Mouse (Mus musculus): ENCODE measurements at regions not wholly inside any gene's neighbourhood (a gene's known extent, or its start where the extent isn't known, plus 50 kb on each side); places are given as distances from the start of the nearest gene placed in this dataset.

DNA sequence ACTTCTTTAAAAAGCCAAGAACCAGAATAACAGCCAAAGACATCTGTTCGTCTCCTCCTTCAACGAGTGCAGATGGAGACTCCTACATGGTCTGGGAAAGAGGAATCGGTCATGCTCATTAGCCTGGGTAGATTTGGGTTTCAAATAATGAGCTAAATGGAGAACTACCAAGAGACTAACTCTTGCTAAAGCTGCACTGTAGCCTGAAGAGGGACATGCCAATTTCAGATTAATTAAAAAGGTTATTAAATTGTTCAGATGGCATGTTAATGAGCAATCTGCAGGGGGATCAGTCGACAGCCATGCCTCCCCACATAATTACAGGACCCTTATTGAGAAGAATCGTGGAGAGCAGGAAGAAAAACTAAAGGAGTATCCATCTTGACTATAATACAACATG lies 386.1 kb downstream of the Nedd1 start:
- no peak for DNase-seq (ENCODE audit: low spot score)

DNA sequence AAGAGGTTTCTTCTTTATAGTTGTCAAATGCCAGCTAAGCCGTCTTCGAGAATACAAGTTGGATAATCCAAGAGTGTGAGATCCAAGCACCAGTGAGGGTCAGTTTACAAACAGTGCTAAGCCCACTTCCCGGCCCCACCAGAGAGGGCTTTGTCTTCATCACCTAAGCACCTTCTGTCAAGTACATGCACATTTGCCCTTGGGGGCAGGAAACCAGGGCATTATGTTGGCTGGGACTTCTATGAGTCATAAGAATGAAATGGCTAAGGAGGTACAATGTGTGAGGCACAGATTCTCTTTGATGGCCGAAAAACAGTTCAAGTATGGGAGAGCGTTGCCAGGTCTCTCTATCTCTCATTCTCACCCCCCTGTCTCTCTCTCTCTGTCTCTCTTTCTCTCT lies 387.1 kb downstream of the Nedd1 start:
- DNase-seq (ENCODE audit: low spot score): no peak

DNA sequence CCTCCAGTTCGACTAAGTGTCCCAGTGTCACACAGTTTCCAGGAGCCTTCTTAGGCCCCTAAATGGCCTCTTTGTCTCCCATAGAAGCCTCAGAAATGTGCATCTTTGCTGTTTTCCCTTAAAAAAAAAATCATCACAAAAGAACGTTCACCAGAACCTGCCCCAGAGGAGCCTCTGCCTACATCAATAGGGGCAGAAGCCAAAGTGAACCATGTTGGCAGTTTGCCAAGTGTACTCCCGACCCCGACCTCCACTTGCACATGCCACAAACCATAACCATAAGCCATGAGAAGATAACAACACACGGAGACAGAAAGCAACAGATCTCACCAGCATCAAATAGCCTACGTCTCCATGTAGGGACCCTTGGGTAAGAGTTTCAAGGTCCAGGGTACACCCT lies 388.4 kb downstream of the Nedd1 start:
- DNase-seq (ENCODE audit: low spot score): no peak

DNA sequence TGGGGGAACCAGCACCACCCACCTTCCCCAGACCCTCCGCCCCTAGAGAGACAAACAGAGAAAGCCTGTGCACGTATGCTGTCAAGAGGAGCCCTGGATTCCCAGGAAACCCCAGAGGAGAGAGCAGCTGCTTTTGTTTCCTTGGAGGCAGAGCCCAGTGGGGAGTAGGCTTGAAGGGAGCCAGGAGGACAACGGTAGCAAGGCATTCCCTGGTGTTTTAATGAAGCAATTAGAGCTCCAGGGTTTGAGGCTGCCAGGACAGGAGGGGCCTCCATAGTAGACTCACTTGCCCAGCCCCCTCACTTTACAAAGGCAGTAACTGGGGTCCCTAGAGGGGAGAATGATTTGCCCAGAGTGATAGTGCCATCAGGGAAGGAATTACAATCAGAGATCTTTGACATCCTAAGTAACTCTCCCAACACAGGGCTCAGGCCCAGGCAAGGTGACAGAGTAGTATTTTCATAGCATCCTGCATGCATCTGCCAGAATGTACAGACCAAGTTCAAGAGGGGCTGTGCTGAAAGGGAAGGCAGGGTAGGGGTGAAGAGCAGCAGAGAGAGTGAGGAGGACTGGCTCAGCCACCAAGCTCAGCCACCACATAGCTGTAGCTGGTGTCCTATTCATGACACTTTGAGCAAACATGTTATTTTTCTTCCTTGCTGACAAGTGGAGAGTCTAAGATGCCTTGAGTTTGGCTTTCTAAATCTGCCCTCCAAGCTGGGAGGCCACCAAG lies 389.0 kb downstream of the Nedd1 start:
- peak; percentile 62 for DNase-seq (ENCODE audit: low spot score)

DNA sequence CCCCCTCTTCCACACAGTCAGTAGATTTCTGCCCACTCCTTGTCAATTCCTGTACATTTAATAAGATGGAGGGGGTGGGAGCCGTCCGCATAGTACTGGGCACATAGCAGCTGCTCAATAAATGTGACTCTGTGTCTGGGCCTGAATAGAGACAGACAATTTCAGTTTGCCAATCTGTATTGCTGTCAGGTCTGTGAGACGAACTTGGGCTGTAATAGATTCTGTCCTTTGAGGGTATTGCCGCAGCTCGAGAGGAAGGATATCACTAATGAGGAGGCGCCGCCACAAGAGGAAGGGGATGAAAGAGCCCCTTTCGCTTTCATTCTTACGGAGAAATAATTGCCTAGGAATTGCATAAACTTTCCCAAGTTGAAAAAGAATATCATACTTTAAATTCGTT lies 392.1 kb downstream of the Nedd1 start:
- no peak for DNase-seq (ENCODE audit: low spot score)

DNA sequence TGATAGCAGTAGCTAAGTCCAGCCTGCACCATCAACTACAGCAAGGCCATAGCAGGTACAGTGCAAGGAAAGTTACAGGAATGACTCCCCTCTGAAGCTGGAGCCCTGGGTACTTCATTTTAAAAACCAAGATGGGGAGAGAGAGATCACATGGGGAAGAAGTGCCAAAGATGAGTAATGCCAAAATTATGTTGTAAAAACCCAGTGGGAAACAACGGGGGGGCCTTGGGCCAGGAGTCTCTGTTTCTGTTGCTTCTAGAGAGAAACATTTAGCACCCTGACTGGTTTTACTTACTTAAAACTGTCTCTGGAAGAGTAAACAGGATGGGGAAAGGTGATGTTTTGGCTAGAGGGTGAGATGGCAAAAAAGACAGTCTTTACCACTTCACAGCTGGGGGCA lies 392.6 kb downstream of the Nedd1 start:
- no peak for DNase-seq (ENCODE audit: low spot score)

DNA sequence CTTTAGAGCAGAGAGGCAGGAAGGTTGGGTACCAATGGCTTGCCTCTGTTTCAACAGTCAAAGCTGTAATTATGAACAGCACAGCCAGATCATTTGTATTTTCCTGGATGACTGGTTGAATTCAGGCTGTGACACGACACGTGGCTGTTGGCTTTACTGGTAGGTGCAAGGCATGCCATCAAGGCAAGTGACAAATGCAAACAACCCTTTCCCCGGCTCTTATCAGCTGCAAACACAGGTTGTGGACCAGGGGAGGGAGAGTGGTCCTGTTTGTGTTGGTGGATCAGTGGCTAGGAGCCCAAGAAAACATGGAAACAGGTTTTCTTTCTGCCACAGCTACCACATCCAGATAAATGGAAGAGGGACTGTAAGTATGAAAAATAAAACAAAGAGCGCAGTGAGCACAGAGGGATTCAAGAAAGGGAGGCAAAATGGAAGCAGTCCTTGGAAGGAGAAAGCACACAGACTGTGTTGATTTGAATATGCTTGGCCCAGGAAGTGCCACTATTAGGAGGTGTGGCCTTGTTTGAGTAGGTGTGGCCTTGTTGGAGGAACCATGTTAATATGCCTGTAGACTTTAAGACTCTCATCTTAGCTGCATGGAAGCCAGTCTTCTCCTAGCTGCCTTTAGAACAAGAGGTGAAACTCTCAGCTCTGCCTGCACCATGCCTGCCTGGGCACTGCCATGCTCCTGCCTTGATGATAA lies 396.8 kb downstream of the Nedd1 start:
- no peak for DNase-seq (ENCODE audit: low spot score)

DNA sequence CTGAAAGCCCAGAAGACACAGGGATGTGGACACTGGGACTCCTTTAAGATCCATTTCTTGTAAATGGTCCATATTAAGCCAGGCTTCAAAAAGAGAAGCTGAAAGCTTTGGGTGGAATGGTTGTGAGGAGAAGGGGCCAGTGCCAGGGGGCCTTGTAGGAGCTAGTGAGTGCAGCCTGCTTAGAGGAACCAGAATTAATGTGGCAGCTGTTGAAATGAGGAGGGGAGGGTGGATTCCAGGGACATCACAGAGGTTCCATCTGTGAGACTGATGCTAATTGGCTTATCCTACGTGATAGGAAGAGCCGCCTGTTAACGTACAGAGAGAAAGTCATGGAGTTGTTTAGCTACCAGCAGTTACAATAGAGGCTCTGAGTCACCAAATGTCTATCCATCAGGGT lies 407.6 kb downstream of the Nedd1 start:
- DNase-seq (ENCODE audit: low spot score): no peak

DNA sequence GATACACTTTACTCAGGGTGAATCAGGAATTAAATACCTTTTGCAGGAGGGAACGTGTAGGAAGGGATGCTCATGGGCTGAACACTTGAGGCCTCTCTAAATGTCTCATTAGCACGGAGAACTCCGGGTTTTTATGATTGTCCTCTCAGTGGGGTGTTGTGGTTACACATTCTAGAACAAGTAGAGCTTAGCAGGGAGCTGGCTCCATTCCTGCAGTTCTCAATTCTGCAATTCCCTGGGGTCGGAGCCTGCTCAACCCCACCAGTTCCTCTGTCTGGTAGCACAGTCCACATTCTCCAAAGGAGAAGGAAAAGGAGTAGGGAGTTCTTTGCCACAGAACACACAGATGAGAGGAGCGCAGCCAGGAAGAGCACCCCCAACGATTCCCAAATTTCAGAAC lies 409.9 kb downstream of the Nedd1 start:
- DNase-seq (ENCODE audit: low spot score): no peak

DNA sequence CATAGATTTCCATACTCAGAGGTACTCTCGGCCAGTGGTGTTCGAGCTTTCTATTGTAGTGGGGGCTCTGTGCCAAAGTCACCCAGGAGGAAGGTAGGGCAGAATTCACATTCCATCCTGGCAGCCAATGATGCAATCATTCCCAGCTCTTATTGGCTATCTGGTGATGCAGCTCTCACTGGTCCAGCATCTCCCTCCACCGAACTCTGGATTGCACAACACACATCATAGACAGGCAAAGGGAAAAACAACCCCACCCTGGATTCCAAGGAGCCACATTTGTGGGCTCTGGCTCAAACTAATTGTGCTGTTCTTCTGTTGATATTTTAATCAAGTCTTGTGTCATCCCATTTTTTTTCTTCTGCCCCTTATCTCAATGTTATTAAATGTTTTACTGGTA lies 413.6 kb downstream of the Nedd1 start:
- DNase-seq (ENCODE audit: low spot score): no peak

DNA sequence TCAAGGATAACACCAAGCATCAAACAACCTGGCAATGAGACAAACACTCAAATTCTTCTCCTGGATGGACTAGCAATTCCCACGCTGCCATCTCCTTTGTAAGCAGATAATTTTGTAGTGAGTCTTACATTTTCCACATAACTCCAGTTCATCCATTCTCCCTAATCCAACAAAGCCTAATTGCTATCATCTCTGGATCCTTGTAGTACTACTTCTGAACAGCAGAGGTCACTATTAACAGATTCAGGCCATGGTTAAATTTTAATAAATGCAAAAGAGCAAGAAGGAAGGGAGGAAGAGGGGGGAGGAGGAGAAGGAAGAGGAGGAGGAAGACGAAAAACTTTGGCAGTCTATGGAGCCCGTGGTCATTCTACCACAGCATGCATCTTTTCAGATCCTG lies 414.4 kb downstream of the Nedd1 start:
- DNase-seq (ENCODE audit: low spot score): peak; percentile 60

DNA sequence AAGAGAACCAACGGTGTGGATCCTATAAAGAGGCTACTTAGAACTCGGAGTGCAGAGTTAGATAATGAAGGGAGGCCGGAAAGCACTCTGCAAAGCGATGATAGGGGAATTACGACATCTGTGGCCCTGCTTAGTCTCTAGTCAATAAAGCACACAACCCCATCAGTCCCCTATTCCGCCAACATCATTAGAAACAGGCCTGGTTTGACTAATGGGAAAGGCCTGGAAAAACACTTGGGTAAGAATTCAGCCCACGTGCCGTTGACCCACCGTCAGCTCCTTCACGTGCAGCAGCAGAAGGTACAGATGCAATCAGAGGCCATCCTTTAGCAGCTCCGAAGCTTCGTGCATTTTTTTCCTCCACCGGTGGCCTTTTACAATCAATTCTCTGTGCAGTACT lies 423.5 kb downstream of the Nedd1 start:
- DNase-seq (ENCODE audit: low spot score): no peak

DNA sequence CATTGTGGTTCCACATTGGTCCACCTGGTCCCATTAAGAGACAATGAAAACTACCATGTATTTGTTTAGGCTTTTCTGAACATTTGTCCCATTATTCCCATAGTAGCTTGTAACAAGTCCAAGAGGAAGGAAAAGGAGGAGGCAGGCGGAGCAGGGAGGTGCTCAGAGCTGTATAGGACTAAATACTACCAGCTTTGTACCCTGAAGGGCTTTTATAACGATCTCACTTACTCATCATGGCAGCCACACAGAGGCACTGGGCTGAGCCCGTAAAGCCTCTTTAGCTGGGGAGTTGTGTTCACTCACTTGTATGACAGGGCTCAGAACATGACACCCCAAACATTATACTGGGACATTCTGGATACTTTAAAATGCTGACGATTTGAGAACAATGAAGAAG lies 425.4 kb downstream of the Nedd1 start:
- no peak for DNase-seq (ENCODE audit: low spot score)

DNA sequence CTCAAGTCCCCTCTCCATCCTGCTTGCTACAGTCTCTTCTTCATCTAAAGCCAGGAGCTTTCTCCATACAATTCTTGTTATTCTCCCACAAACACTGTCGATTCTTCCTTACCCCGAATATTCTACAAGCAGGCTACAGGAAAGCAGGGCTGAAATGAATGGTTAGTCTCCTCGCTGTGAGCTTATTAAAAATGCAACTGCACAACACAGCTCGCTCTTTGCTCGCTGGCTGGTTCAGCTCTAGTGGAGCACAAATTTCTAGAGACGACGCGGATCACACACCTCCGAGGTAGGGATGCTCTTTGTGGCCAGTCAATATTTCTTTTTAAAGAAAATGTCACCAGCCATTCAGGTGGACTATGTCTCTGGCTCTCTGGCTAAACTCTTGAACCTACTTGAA lies 425.9 kb downstream of the Nedd1 start:
- DNase-seq (ENCODE audit: low spot score): no peak

DNA sequence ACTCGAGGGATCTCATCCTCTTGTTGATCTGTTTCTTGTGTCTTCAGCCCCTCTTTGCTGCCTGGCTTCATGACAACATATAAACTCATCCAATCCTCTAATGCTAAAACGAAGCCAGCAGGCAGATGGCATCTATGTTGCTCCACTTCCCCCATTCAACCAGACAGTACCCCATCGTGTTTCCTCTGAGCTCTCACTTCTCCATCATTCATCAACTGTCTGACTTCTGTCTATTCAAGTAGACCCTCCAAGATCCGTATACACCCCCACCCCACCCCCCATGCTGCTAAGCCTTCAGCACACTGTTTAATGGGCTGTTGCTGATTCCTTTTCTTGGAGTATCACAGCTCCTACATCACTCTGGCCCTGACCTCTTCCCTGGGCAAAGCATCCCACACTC lies 429.0 kb downstream of the Nedd1 start:
- DNase-seq (ENCODE audit: low spot score): no peak

DNA sequence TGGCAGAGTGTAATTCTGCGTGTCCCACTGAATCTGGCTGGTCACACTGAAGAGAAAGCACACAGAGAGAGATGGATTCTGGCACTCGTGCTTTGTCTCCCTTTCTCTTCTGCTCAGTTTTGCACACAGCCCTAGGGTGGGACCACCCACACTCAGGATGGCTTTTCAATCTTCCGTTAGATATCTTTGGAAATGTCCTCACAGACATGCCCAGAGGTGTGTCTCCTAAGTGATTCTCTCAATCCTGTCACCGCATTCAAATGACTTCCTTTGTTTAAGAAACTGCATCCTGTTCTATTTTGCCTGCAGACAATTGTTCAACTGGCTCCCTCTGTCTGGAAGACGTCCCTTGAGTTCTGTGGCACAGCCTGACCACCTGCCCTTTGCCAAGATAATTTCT lies 433.0 kb downstream of the Nedd1 start:
- DNase-seq (ENCODE audit: low spot score): no peak

DNA sequence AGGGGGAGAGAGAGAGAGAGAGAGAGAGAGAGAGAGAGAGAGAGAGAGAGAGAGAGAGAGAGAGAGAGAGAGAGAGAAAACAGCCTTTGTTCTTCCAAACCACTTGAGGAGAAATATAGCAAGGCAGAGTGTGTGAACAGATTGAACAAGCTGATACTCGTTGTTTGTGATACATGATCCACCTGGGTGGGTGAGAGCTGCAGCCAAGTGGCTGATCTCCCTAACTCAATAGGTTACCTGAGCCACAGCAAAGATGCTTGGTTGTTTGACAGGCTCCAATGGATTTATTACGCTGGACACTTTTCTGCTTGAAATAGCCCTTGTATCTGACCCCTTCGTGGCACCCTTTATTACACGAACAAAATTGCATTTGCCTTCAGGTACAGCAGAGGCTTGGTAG lies 438.0 kb downstream of the Nedd1 start:
- peak; percentile 17 for DNase-seq (ENCODE audit: low spot score)

DNA sequence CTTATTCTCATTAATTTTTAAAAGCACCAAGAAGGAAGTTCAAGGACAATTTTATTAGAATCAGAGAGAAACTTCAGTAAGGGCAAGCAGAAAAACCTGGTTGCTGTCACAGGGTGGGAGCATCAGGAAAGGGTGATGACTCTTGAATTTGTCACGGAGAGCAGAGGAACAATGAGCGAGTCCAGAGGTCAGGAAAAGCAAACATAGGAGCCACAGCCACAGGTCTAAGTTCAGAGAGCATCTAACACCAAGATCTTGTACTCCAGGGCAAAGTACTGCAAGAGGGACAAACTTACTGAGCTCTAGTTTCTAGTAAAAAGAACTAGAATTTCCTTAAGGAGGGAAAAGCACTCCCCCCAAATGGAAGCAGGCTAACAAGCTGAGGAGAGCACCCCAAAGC lies 444.2 kb downstream of the Nedd1 start:
- peak; percentile 23 for DNase-seq (ENCODE audit: low spot score)

DNA sequence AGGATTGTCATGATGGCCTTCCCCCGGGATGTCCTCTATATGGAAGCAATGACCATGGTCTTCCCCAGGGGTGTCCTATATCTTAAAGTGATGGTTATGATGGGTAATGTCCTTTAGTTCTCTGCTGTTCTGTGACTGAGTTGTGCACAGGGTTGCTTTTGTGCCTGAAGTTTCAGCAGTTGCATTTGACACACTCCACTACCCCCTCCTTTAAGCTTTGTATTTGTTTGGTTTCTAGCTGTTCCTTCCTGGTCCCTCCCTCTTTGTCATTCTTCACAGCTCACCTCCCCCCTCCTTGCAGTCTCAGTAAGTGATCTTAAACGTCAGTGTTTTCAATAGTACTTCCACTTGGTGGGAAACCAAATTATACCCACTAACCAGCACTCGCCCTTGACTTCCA lies 464.4 kb downstream of the Nedd1 start:
- DNase-seq (ENCODE audit: low spot score): no peak

DNA sequence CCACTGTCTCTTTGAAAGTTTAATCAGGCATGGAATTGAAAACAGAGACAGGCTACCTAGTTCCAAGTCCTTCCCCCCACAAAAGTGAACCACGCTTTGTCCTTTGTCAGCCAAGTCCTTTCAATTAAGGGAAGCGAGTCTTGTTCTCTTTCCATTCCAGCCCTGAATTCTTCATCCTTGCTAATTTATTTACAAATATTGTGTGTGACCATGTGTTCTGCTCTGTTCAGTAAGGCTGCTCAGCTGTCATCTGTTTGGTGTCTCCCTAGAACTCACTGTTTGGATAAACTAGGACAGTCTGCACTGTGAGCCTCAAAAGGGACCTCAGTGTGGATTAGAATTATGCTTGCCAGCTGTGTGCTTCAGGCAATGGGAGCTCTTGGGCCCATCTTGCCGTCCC lies 473.6 kb downstream of the Nedd1 start:
- DNase-seq (ENCODE audit: low spot score): peak; percentile 16

DNA sequence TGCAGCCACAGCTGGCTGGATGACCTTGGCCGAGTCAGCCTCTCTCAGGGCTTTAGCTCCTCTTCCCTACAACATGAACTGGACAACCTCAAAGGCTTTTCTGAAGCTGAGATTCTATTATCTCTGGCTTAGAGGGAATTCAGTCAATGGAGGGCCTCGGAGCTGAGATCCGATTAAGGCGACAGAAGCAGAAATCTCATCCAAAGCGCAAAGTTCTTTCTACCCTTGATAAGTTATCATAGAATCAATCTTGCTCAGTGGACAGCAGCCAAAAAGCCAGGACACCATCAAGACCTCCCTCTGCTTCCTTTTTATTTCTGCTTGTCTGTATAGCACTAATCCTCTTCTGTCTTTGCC lies 474.8 kb downstream of the Nedd1 start:
- no peak for DNase-seq (ENCODE audit: low spot score)

DNA sequence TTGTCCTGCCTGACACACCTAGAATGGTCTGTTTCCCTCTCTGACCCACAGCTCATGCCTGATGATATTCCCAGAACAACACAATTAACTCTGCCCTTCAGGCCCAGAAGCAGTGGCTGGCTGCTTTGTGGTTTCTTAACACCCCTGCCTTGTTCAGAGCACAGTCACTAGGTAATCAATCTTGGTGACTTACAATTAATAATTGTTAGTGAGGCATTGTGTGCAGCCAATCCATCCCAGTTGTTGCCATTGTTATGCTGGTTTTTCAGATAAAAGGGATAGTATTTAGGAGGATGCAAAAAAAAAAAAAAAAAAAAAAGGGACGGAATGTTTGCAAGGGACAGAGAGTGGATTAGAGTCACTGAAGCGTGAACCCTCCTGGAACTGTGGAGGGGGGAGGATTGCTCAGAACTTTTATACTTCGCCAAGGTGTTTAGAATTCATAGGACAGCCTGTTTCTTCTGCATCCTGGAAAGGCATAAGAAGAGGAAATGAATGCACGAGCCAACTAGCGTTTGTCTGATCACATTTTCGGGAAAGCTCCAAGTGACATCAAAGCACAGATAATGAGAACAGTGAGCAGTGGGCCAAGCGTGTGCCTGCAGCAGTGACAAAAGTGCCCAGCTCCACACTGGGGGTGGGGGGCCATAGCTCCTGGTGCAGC lies 475.3 kb downstream of the Nedd1 start:
- DNase-seq (ENCODE audit: low spot score): peak; percentile 60

DNA sequence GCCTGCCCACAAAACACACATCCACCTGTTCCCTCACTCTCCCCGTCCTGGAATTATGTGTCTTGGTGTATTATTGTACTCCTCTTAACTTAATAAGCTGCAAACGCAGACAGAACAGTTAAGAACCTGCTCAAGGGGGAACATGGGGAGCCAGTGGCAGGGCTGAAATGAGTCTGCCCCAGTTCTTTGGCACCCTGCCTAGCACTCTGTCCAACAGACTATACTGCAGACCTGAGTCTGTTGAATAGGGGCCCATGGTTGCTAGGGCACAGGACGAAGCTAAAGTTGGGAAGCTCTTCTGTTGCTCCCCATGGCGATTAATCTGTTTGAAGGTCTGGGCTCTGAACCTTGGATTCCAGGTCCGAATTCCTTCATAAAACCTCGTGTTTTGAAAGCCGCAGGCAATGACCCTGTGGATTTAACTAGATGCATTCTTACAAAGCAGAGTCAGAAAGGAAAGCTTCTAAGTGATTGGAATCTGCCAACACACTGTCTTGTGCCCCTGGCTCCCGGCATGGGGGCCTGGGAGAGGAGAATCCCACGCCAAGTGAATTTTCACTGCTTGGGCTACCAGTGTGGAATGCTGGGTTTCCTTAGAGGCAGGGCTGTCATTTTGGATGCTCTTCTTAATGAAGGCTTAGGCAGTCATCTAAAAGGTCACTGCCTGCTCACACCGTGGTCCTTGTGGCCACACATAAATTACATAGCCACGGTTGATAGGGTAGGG lies 479.3 kb downstream of the Nedd1 start:
- DNase-seq (ENCODE audit: low spot score): peak; percentile 25

Data from embryo, embryonic 10 days (tissue).